Comparison of ENCODE assay signal across 8 mouse cellular contexts in genomic region chr4:83417820-83418186, GRCm38 (mm10). TPM values are rescaled to one million over a fixed set of nuclear protein-coding genes. Genes with fewer than 3 reads are reported as not detected.
DNase-seq lines count a peak whose midpoint lies in the region; ATAC-seq and TF ChIP-seq lines count a peak whose summit lies in the region.

No protein-coding gene starts in this region.

- H3K4me2 ChIP-seq in kidney, postnatal 0 days (ENCODE audit: low read length) = peak overlapping the region; percentile 65
- peak overlapping the region; percentile 61 for H3K4me2 ChIP-seq in intestine, embryonic 15.5 days (replicated peaks)

- no peaks in the 10 kb centered on the region for H3K27me3 ChIP-seq in kidney, postnatal 0 days (ENCODE audit: insufficient read depth, low read length)
- no peaks in the 10 kb centered on the region for H3K27me3 ChIP-seq in embryonic facial prominence, embryonic 10.5 days (replicated peaks; ENCODE audit: low read depth, poor library complexity, severe bottlenecking)
- no peaks in the 10 kb centered on the region for H3K27me3 ChIP-seq in intestine, embryonic 15.5 days (replicated peaks)

- peaks cover 6% of the 10 kb centered on the region; the same call in 1 of the 2 replicates for H3K4me1 ChIP-seq in kidney, postnatal 0 days (replicated peaks; ENCODE audit: insufficient read depth, low read length)
- H3K4me1 ChIP-seq in embryonic facial prominence, embryonic 10.5 days = peaks cover 13% of the 10 kb centered on the region
- peaks cover 7% of the 10 kb centered on the region for H3K4me1 ChIP-seq in intestine, embryonic 15.5 days (replicated peaks)

- DNase-seq in kidney, postnatal 0 days (ENCODE audit: low spot score) = no peak
- no peak for DNase-seq in kidney, adult 8-10 months
- no peak for DNase-seq in embryonic facial prominence, embryonic 10.5 days (ENCODE audit: low spot score)
- DNase-seq in spleen, postnatal 10 days (ENCODE audit: low spot score in 2 of 2) = no peak
- no peak for DNase-seq in layer of hippocampus, postnatal 25 days (ENCODE audit: extremely low spot score in 1 of 2, low spot score in 1 of 2)
- no peak for DNase-seq in gastrocnemius, adult 18-20 months (ENCODE audit: low spot score)

- no peak for TF ChIP-seq CTCF in kidney, postnatal 0 days (IDR thresholded peaks at IDR 0.05; ENCODE audit: low read depth)

- peak; percentile 53 for ATAC-seq in kidney, postnatal 0 days (replicated peaks; ENCODE audit: low FRiP score, low read depth)
- peak; percentile 67 for ATAC-seq in intestine, embryonic 15.5 days
- ATAC-seq in monocyte, adult 5-6 weeks (replicated peaks; ENCODE audit: insufficient number of reproducible peaks, low FRiP score, low TSS enrichment, poor library complexity, severe bottlenecking) = peak; percentile 19; the same call in 1 of the 2 replicates

- H3K9ac ChIP-seq in kidney, postnatal 0 days (ENCODE audit: low read depth, low read length) = peak overlapping the region; percentile 92
- peak overlapping the region; percentile 91 for H3K9ac ChIP-seq in intestine, embryonic 15.5 days

- peak overlapping the region; percentile 77 for H3K27ac ChIP-seq in kidney, postnatal 0 days
- peak overlapping the region; percentile 95 for H3K27ac ChIP-seq in embryonic facial prominence, embryonic 10.5 days (replicated peaks)
- H3K27ac ChIP-seq in intestine, embryonic 15.5 days = peak overlapping the region; percentile 54

- under 1% methylated on average over 25 of the region's 30 CpGs for WGBS in kidney, postnatal 0 days
- under 1% methylated on average over 30 of the region's 30 CpGs for WGBS in embryonic facial prominence, embryonic 10.5 days
- under 1% methylated on average over 30 of the region's 30 CpGs for WGBS in intestine, embryonic 15.5 days

- H3K36me3 ChIP-seq in kidney, postnatal 0 days (ENCODE audit: insufficient read depth, low read length) = no peaks in the 10 kb centered on the region
- H3K36me3 ChIP-seq in embryonic facial prominence, embryonic 10.5 days (replicated peaks) = peaks cover 32% of the 10 kb centered on the region
- no peaks in the 10 kb centered on the region for H3K36me3 ChIP-seq in intestine, embryonic 15.5 days

- H3K4me3 ChIP-seq in kidney, postnatal 0 days (replicated peaks; ENCODE audit: low read depth, low read length) = peak overlapping the region; percentile 93
- peak overlapping the region; percentile 91 for H3K4me3 ChIP-seq in embryonic facial prominence, embryonic 10.5 days
- peak overlapping the region; percentile 94 for H3K4me3 ChIP-seq in intestine, embryonic 15.5 days (replicated peaks)

- no peaks in the 10 kb centered on the region for H3K9me3 ChIP-seq in kidney, postnatal 0 days (replicated peaks; ENCODE audit: low read length)
- H3K9me3 ChIP-seq in embryonic facial prominence, embryonic 10.5 days = peaks cover 4% of the 10 kb centered on the region; the same call in 1 of the 2 replicates
- no peaks in the 10 kb centered on the region for H3K9me3 ChIP-seq in intestine, embryonic 15.5 days

RNA-seq across cellular contexts. Expression of gene Snapc3, which starts 0.3 kb away (rescaled TPM):
- polyA plus RNA-seq in kidney, postnatal 0 days (2015; fragmentation: Nextera tagmentation; extraction: Ambion mirVana) = 27.3 and 29.1 TPM in 2 replicates
- polyA plus RNA-seq in embryonic facial prominence, embryonic 10.5 days (2016; fragmentation: Nextera tagmentation; extraction: Ambion mirVana) = 61.8 and 63.3 TPM in 2 replicates
- polyA plus RNA-seq in intestine, embryonic 15.5 days (2015; fragmentation: Nextera tagmentation; extraction: Ambion mirVana) = 29.6 and 31.4 TPM in 2 replicates
- 31.8 to 72.7 TPM (median 37.9 TPM) in 3 replicates for total RNA-seq in monocyte, adult 5-6 weeks (2017)
- total RNA-seq in layer of hippocampus, postnatal 25 days (2021) = 10 to 100 TPM; 33.1 to 41.7 TPM
- 1 to 10 TPM; 8.3 to 9.2 TPM for total RNA-seq in gastrocnemius, adult 18-20 months (2021)
